Mouse (Mus musculus) midbrain, embryonic 10.5 days (tissue): ENCODE data around the gene Prr32. TPM values are rescaled to one million over a fixed set of nuclear protein-coding genes. Genes with fewer than 3 reads are reported as not detected.

ENCODE experiments used
- DNase-seq: peaks from one replicate; pipeline ENCODE4 v3.0.0-alpha.2; 2017; ENCODE audit warnings: low spot score
- H3K27ac ChIP-seq: fragments of 300-500 bp; sonication (generic); replicated peaks from 2 replicates; pipeline ENCODE4 v1.5.1; 2016; ENCODE audit warnings: mild to moderate bottlenecking
- H3K27me3 ChIP-seq: fragments of 300-500 bp; sonication (generic); 2 replicates; pipeline ENCODE4 v1.6.1; 2016; ENCODE audit warnings: low read depth, mild to moderate bottlenecking; ENCODE audit not compliant: poor library complexity, severe bottlenecking
- H3K36me3 ChIP-seq: fragments of 300-500 bp; sonication (generic); 2 replicates; pipeline ENCODE4 v1.6.1; 2016; ENCODE audit warnings: mild to moderate bottlenecking, moderate library complexity
- H3K4me1 ChIP-seq: fragments of 300-500 bp; sonication (generic); 2 replicates; pipeline ENCODE4 v1.6.1; 2016
- H3K4me3 ChIP-seq: fragments of 300-500 bp; sonication (generic); 2 replicates; pipeline ENCODE4 v1.5.1; 2016; ENCODE audit warnings: mild to moderate bottlenecking, moderate library complexity
- H3K9me3 ChIP-seq: fragments of 300-500 bp; sonication (generic); replicated peaks from 2 replicates; pipeline ENCODE4 v1.6.1; 2016; ENCODE audit warnings: mild to moderate bottlenecking
- WGBS: fragments of 180-500 bp; shearing (Covaris S2); methylation state at CpG from one replicate; pipeline ENCODE4 v1.1.7; 2016; 5-methylcytosine and 5-hydroxymethylcytosine counted together
- polyA plus RNA-seq: library from polyadenylated mRNA; unstranded; fragments of >200 nt; fragmentation: Nextera tagmentation; extraction: Ambion mirVana; gene quantifications from 2 replicates; pipeline ENCODE4 v1.2.1, GENCODE M21; 2016

Prr32 gene
- polyA plus RNA-seq, result not detected in 2 replicates

- Histone ChIP-seq H3K9me3 (no peaks in the 10 kb centered on the region), H3K4me1 (no peaks in the 10 kb centered on the region), H3K27ac (no peak within 1 kb of the TSS), H3K36me3 (no peaks in the 10 kb centered on the region), H3K27me3 (no peaks in the 10 kb centered on the region), H3K4me3 (no peak within 1 kb of the TSS)
- no peak for DNase-seq
- WGBS, result 81% methylated on average over 1 of the region's 1 CpGs
These were observed at the start of gene Prr32 for GRCm38 (mm10) chrX:45090604-45091003. TSS of gene Prr32 (plus strand) at chrX:45090904.
